Mouse (Mus musculus) hindbrain, embryonic 15.5 days (tissue): ENCODE data around the gene Agfg2. TPM values are rescaled to one million over a fixed set of nuclear protein-coding genes. Genes with fewer than 3 reads are reported as not detected.
"Not testable (repeated sequence)": the region's sequence is repeated elsewhere in the genome, so short reads cannot be mapped to it uniquely, and the experiment has no call there.

Source experiments
- ATAC-seq: fragments of 200-750 bp; cut with Nextera tagmentation; 2 replicates; pipeline ENCODE4 v1.8.0; 2017; ENCODE audit warnings: low read depth, moderate number of reproducible peaks, moderate TSS enrichment; ENCODE audit not compliant: low FRiP score
- H3K27ac ChIP-seq: fragments of 300-500 bp; sonication (generic); replicated peaks from 2 replicates; pipeline ENCODE4 v1.5.1; 2015; ENCODE audit warnings: mild to moderate bottlenecking, inconsistent platforms
- H3K27me3 ChIP-seq: fragments of 300-500 bp; sonication (generic); 2 replicates; pipeline ENCODE4 v1.6.1; 2015; ENCODE audit warnings: control low read depth, inconsistent platforms
- H3K36me3 ChIP-seq: fragments of 300-500 bp; sonication (generic); 2 replicates; pipeline ENCODE4 v1.6.1; 2015; ENCODE audit warnings: control low read depth, inconsistent platforms
- H3K4me1 ChIP-seq: fragments of 300-500 bp; sonication (generic); replicated peaks from 2 replicates; pipeline ENCODE4 v1.6.1; 2015; ENCODE audit warnings: control low read depth, inconsistent platforms
- H3K4me2 ChIP-seq: fragments of 300-500 bp; sonication (generic); 2 replicates; pipeline ENCODE4 v1.6.1; 2015; ENCODE audit warnings: moderate library complexity, mild to moderate bottlenecking, inconsistent platforms
- H3K4me3 ChIP-seq: fragments of 300-500 bp; sonication (generic); 2 replicates; pipeline ENCODE4 v1.5.1; 2015; ENCODE audit warnings: mild to moderate bottlenecking, inconsistent platforms
- H3K9ac ChIP-seq: fragments of 300-500 bp; sonication (generic); 2 replicates; pipeline ENCODE4 v1.6.1; 2015; ENCODE audit warnings: inconsistent platforms
- H3K9me3 ChIP-seq: fragments of 300-500 bp; sonication (generic); 2 replicates; pipeline ENCODE4 v1.6.1; 2016; ENCODE audit warnings: control low read depth, inconsistent platforms
- WGBS: fragments of 180-500 bp; shearing (Covaris S2); methylation state at CpG from one replicate; pipeline ENCODE4 v1.1.7; 2015; 5-methylcytosine and 5-hydroxymethylcytosine counted together
- polyA plus RNA-seq: library from polyadenylated mRNA; unstranded; fragments of >200 nt; fragmentation: Nextera tagmentation; extraction: Ambion mirVana; gene quantifications from 2 replicates; pipeline ENCODE4 v1.2.1, GENCODE M21; 2015

The Agfg2 gene
- polyA plus RNA-seq, 1 experiment from 2014 or later: 20.3 TPM

GRCm38 (mm10) chr5:137633397-137634084, 51.0 kb downstream of the Agfg2 start:
- H3K27ac ChIP-seq: no peak overlapping the region
- no peaks in the 10 kb centered on the region for H3K9me3 ChIP-seq
- H3K27me3 ChIP-seq: no peaks in the 10 kb centered on the region
- no peak overlapping the region for H3K4me2 ChIP-seq
- no peak overlapping the region for H3K4me3 ChIP-seq
- peaks cover 35% of the 10 kb centered on the region for H3K36me3 ChIP-seq
- 72% methylated on average over 12 of the region's 12 CpGs for WGBS
- ATAC-seq: no peak
- peaks cover 38% of the 10 kb centered on the region for H3K4me1 ChIP-seq
- no peak overlapping the region for H3K9ac ChIP-seq

- Histone ChIP-seq H3K4me3 (0 out of 2 replicates have a peak overlapping the region, but pooled peaks have one; percentile 2), H3K27me3 (no peaks in the 10 kb centered on the region), H3K27ac (peak overlapping the region; percentile 60; the same call in 1 of the 2 replicates), H3K9ac (no peak overlapping the region), H3K36me3 (peaks cover 16% of the 10 kb centered on the region; the same call in 1 of the 2 replicates), H3K9me3 (no peaks in the 10 kb centered on the region), H3K4me2 (peak overlapping the region; percentile 95; the same call in 1 of the 2 replicates), H3K4me1 (peaks cover 45% of the 10 kb centered on the region)
- 72% methylated on average over 4 of the region's 4 CpGs for WGBS
- no peak for ATAC-seq
These were observed 52.9 kb downstream of the Agfg2 start for GRCm38 (mm10) chr5:137631591-137631990.

- 65% methylated on average over 9 of the region's 9 CpGs for WGBS
- Histone ChIP-seq H3K27ac (peak overlapping the region; percentile 60), H3K4me1 (peaks cover 45% of the 10 kb centered on the region), H3K9me3 (no peaks in the 10 kb centered on the region), H3K36me3 (peaks cover 12% of the 10 kb centered on the region; the same call in 1 of the 2 replicates), H3K4me2 (peak overlapping the region; percentile 95), H3K4me3 (0 out of 2 replicates have a peak overlapping the region, but pooled peaks have one; percentile 2), H3K27me3 (no peaks in the 10 kb centered on the region), H3K9ac (0 out of 2 replicates have a peak overlapping the region, but pooled peaks have one; percentile 10)
- no peak for ATAC-seq
These were observed 53.4 kb downstream of the Agfg2 start for GRCm38 (mm10) chr5:137631171-137631570.

- peak overlapping the region; percentile 95 for H3K4me2 ChIP-seq
- peaks cover 6% of the 10 kb centered on the region; the same call in 1 of the 2 replicates for H3K36me3 ChIP-seq
- 50% methylated on average over 3 of the region's 3 CpGs for WGBS
- 0 out of 2 replicates have a peak overlapping the region, but pooled peaks have one; percentile 10 for H3K9ac ChIP-seq
- ATAC-seq: no peak
- H3K9me3 ChIP-seq: no peaks in the 10 kb centered on the region
- peaks cover 45% of the 10 kb centered on the region for H3K4me1 ChIP-seq
- H3K27ac ChIP-seq: peak overlapping the region; percentile 60
- no peaks in the 10 kb centered on the region for H3K27me3 ChIP-seq
- H3K4me3 ChIP-seq: no peak overlapping the region
These were observed 53.9 kb downstream of the Agfg2 start for GRCm38 (mm10) chr5:137630602-137631001.

GRCm38 (mm10) chr5:137629906-137630545, 54.5 kb downstream of the Agfg2 start:
- H3K9ac ChIP-seq: peak overlapping the region; percentile 86
- peak overlapping the region; percentile 60 for H3K27ac ChIP-seq
- peaks cover under 1% of the 10 kb centered on the region; the same call in 1 of the 2 replicates for H3K36me3 ChIP-seq
- WGBS: 27% methylated on average over 6 of the region's 6 CpGs
- no peaks in the 10 kb centered on the region for H3K9me3 ChIP-seq
- peak overlapping the region; percentile 83 for H3K4me3 ChIP-seq
- H3K4me2 ChIP-seq: peak overlapping the region; percentile 95
- H3K4me1 ChIP-seq: peaks cover 45% of the 10 kb centered on the region
- no peak for ATAC-seq
- no peaks in the 10 kb centered on the region for H3K27me3 ChIP-seq

- Histone ChIP-seq H3K4me1 (peaks cover 45% of the 10 kb centered on the region), H3K36me3 (no peaks in the 10 kb centered on the region), H3K27me3 (no peaks in the 10 kb centered on the region), H3K9ac (peak overlapping the region; percentile 86), H3K9me3 (no peaks in the 10 kb centered on the region), H3K27ac (peak overlapping the region; percentile 90), H3K4me3 (peak overlapping the region; percentile 83), H3K4me2 (peak overlapping the region; percentile 95)
- ATAC-seq: peak; percentile 9
- WGBS: 1% methylated on average over 23 of the region's 23 CpGs
These were observed 55.2 kb downstream of the Agfg2 start for GRCm38 (mm10) chr5:137629306-137629721.

GRCm38 (mm10) chr5:137628498-137629305, 55.8 kb downstream of the Agfg2 start, which contains the start of the genes Fbxo24, Lrch4 and Gm20605:
Gene Fbxo24, minus strand, starts transcription at chr5:137629002.
Gene Lrch4, plus strand, starts transcription at chr5:137629121.
Gene Gm20605, plus strand, starts transcription at chr5:137629175.
- no peaks in the 10 kb centered on the region for H3K27me3 ChIP-seq
- H3K27ac ChIP-seq: peak within 1 kb of the TSS; percentile 90
- H3K9me3 ChIP-seq: no peaks in the 10 kb centered on the region
- H3K9ac ChIP-seq: peak within 1 kb of the TSS; percentile 86
- H3K36me3 ChIP-seq: no peaks in the 10 kb centered on the region
- peak; percentile 99 for ATAC-seq
- H3K4me1 ChIP-seq: peaks cover 45% of the 10 kb centered on the region
- WGBS: under 1% methylated on average over 46 of the region's 46 CpGs
- peak within 1 kb of the TSS; percentile 83 for H3K4me3 ChIP-seq
- H3K4me2 ChIP-seq: peak within 1 kb of the TSS; percentile 95

GRCm38 (mm10) chr5:137627991-137628390, 56.5 kb downstream of the Agfg2 start:
- Histone ChIP-seq H3K9me3 (no peaks in the 10 kb centered on the region), H3K9ac (peak overlapping the region; percentile 53), H3K27ac (peak overlapping the region; percentile 83), H3K4me1 (peaks cover 38% of the 10 kb centered on the region), H3K36me3 (no peaks in the 10 kb centered on the region), H3K4me2 (peak overlapping the region; percentile 67), H3K4me3 (peak overlapping the region; percentile 83), H3K27me3 (no peaks in the 10 kb centered on the region)
- WGBS: 3% methylated on average over 9 of the region's 9 CpGs
- ATAC-seq: no peak

GRCm38 (mm10) chr5:137623937-137624530, 60.5 kb downstream of the Agfg2 start:
- no peak for ATAC-seq
- Histone ChIP-seq H3K4me1 (peaks cover 7% of the 10 kb centered on the region), H3K9me3 (no peaks in the 10 kb centered on the region), H3K4me3 (no peak overlapping the region), H3K36me3 (no peaks in the 10 kb centered on the region), H3K27ac (no peak overlapping the region), H3K9ac (no peak overlapping the region), H3K4me2 (no peak overlapping the region), H3K27me3 (no peaks in the 10 kb centered on the region)
- 87% methylated on average over 11 of the region's 11 CpGs for WGBS

GRCm38 (mm10) chr5:137615347-137615746, 69.2 kb downstream of the Agfg2 start:
- ATAC-seq: no peak
- Histone ChIP-seq H3K36me3 (no peaks in the 10 kb centered on the region), H3K4me2 (no peak overlapping the region), H3K27ac (no peak overlapping the region), H3K9ac (no peak overlapping the region), H3K4me1 (no peaks in the 10 kb centered on the region), H3K4me3 (no peak overlapping the region), H3K27me3 (no peaks in the 10 kb centered on the region), H3K9me3 (no peaks in the 10 kb centered on the region)
- WGBS: 94% methylated on average over 7 of the region's 7 CpGs

GRCm38 (mm10) chr5:137614921-137615320, 69.6 kb downstream of the Agfg2 start:
- WGBS: 93% methylated on average over 2 of the region's 2 CpGs
- not testable (repeated sequence) for H3K9ac ChIP-seq, H3K27me3 ChIP-seq, H3K4me2 ChIP-seq, H3K4me1 ChIP-seq, H3K4me3 ChIP-seq, ATAC-seq, H3K36me3 ChIP-seq, H3K27ac ChIP-seq, H3K9me3 ChIP-seq
